Mouse (Mus musculus): ENCODE results near the gene Spint1.

Gene Spint1

GRCm38 (mm10) chr2:119293311-119293710 lies 56.1 kb downstream of the Spint1 start:
- no peak for DNase-seq (ENCODE audit: low spot score in 2 of 2)

GRCm38 (mm10) chr2:119293776-119294390 lies 56.7 kb downstream of the Spint1 start:
- DNase-seq (ENCODE audit: low spot score in 2 of 2): no peak

- no peak for DNase-seq (ENCODE audit: low spot score in 2 of 2)
These were observed 57.2 kb downstream of the Spint1 start for GRCm38 (mm10) chr2:119294411-119294810.

- DNase-seq (ENCODE audit: low spot score in 2 of 2): no peak
These were observed 59.6 kb downstream of the Spint1 start for GRCm38 (mm10) chr2:119296756-119297155.

GRCm38 (mm10) chr2:119297506-119297905 lies 60.3 kb downstream of the Spint1 start:
- no peak for DNase-seq (ENCODE audit: low spot score in 2 of 2)

GRCm38 (mm10) chr2:119298330-119298729 lies 61.2 kb downstream of the Spint1 start:
- DNase-seq (ENCODE audit: low spot score in 2 of 2): peak; percentile 39 to 49

GRCm38 (mm10) chr2:119298839-119299238 lies 61.7 kb downstream of the Spint1 start:
- no peak for DNase-seq (ENCODE audit: low spot score in 2 of 2)
